ENCODE assay signal across 9 mouse cellular contexts in genomic region chr3:46583351-46583750, GRCm38 (mm10).
"Had no signal": no experiment of that assay in that cellular context is flagged by ENCODE, and none has a peak within 500 bp of the region (broad histone marks: within the 10 kb centered on the region; RNA-seq: fewer than 3 reads in every experiment).

No protein-coding gene starts in this region.

- DNase-seq: kidney, adult 2 months; kidney, postnatal 25 days; layer of hippocampus, adult 9-11 months; liver, embryonic 13.5 days; lung, adult 2 months; lung, postnatal 14 days; lung, postnatal 4 days; midbrain, embryonic 14.5 days; thymus, postnatal 25 days had no signal
